Comparison of ENCODE assay signal across 8 mouse cellular contexts in the genomic region with DNA sequence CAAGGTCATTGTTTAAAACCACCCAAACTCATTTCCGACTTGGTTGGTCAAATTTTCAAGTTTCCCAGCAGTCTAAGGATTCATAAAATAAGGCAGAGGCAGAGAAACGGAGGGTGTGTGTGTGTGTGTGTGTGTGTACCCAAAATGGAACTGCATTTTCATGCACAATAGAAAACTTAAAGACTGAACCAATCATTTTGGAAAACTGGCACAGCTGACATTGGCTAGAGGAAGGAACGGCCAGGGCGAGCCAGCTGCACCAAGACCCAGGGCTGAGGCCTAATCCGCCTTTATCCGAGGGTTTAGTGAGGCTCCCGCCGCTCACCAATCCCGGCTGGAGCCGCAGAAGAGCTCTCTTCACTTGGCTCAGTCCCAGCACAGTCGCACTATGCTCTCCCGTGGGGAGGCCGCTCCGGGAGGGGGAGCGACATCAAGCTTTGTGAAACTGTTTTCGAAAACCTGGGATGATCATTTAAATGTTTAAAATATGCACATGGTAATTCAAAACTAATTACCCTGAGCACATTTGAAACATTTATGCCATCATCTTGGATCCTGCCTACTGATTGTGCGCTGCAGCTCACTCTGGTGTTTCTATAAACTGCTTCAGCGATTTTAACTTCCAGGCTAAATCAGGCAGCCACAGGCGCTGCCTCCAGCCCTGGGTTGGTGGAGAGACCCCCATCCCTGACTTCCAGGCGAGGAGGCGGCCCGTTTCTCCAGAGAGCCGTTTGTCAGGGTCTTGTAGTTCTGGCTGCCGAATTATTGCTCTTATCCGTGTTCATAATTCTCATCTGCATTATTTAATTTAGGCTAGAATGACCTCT. TPM values are rescaled to one million over a fixed set of nuclear protein-coding genes. Genes with fewer than 3 reads are reported as not detected.
DNase-seq lines count a peak whose midpoint lies in the region; TF ChIP-seq lines count a peak whose summit lies in the region.

No protein-coding gene starts in this region.

- no peak for TF ChIP-seq CTCF in C2C12 (IDR thresholded peaks at IDR 0.05; ENCODE audit: control insufficient read depth, insufficient read depth, insufficient read length)

- peak overlapping the region; percentile 32 for H3ac ChIP-seq in C2C12 (ENCODE audit: control insufficient read depth, insufficient read length, low read depth)

- H3K27me3 ChIP-seq in C2C12 (ENCODE audit: control insufficient read depth, insufficient read depth, insufficient read length): no peaks in the 10 kb centered on the region

- peak; percentile 21 for DNase-seq in adrenal gland, postnatal 25 days
- no peak for DNase-seq in adrenal gland, adult 2 months
- peak; percentile 60 to 80 for DNase-seq in frontal cortex, adult 2 months (ENCODE audit: extremely low spot score in 1 of 2, low spot score in 1 of 2)
- DNase-seq in layer of hippocampus, postnatal 14 days (ENCODE audit: low spot score in 2 of 2): peak; percentile 60 to 65
- DNase-seq in right cerebral cortex, postnatal 10 days (ENCODE audit: low spot score in 2 of 2): peak; percentile 84 to 90
- DNase-seq in gastrocnemius, postnatal 25 days: no peak
- DNase-seq in yolk sac, embryonic 10.5 days (ENCODE audit: low spot score): no peak

- H3K4me3 ChIP-seq in C2C12 (ENCODE audit: insufficient read depth, poor library complexity, severe bottlenecking): no peak overlapping the region

- no peaks in the 10 kb centered on the region for H3K36me3 ChIP-seq in C2C12 (ENCODE audit: control insufficient read depth, insufficient read depth)

- H3K79me2 ChIP-seq in C2C12 (ENCODE audit: control insufficient read depth, insufficient read depth): no peaks in the 10 kb centered on the region

- no peaks in the 10 kb centered on the region for H3K79me3 ChIP-seq in C2C12 (ENCODE audit: low read depth)

TF ChIP-seq in C2C12, 6 proteins besides CTCF, POLR2A, EP300 and RAD21:
- no peak for TF ChIP-seq CEBPB (IDR thresholded peaks at IDR 0.05; ENCODE audit: low read depth)
- no peak for TF ChIP-seq MAX (IDR thresholded peaks at IDR 0.05)
- TF ChIP-seq USF1 (IDR thresholded peaks at IDR 0.05; ENCODE audit: low read depth): no peak
- TF ChIP-seq FOSL1 (IDR thresholded peaks at IDR 0.05; ENCODE audit: insufficient read depth, low read length, poor library complexity, severe bottlenecking): no peak
- no peak for TF ChIP-seq MYOD1 (IDR thresholded peaks at IDR 0.05; ENCODE audit: control insufficient read depth, insufficient read length, low read depth)
- TF ChIP-seq MYOG (IDR thresholded peaks at IDR 0.05; ENCODE audit: control insufficient read depth, extremely low read depth, insufficient read length): no peak

RNA-seq across cellular contexts. Expression of gene Rpa1, which starts 56.5 kb away (rescaled TPM):
- total RNA-seq in adrenal gland, postnatal 25 days (2021): 45.4 and 59.6 TPM in 2 replicates
- total RNA-seq in adrenal gland, adult 2 months (2021): 10 to 100 TPM; 35.6 to 54.9 TPM
- 11.8 and 16.4 TPM in 2 replicates for polyA plus RNA-seq in adrenal gland, adult 2 months (2012; rRNA removed)
- 164 TPM for polyA plus RNA-seq in C2C12 (2012; fragmentation: generic; extraction: Trizol)
- polyA plus RNA-seq in frontal cortex, adult 2 months (2012; rRNA removed): 29.4 and 30.7 TPM in 2 replicates
- total RNA-seq in layer of hippocampus, postnatal 14 days (2021): 10 to 100 TPM; 57.2 to 66.7 TPM
- 10 to 100 TPM; 54.8 to 57.9 TPM for total RNA-seq in gastrocnemius, postnatal 25 days (2021)

RNA-seq across cellular contexts. Expression of gene Smyd4, which starts 56.6 kb away (rescaled TPM):
- total RNA-seq in adrenal gland, postnatal 25 days (2021): 7.0 and 9.3 TPM in 2 replicates
- total RNA-seq in adrenal gland, adult 2 months (2021): 10 to 100 TPM in 1 of 2 experiments, 1 to 10 TPM in 1; 5.2 to 12.5 TPM
- 6.3 and 6.8 TPM in 2 replicates for polyA plus RNA-seq in adrenal gland, adult 2 months (2012; rRNA removed)
- 14.7 TPM for polyA plus RNA-seq in C2C12 (2012; fragmentation: generic; extraction: Trizol)
- polyA plus RNA-seq in frontal cortex, adult 2 months (2012; rRNA removed): 7.1 and 9.9 TPM in 2 replicates
- 10 to 100 TPM; 10.6 to 12.3 TPM for total RNA-seq in layer of hippocampus, postnatal 14 days (2021)
- total RNA-seq in gastrocnemius, postnatal 25 days (2021): 1 to 10 TPM; 2.5 to 4.4 TPM

Comparison
In these comparisons a context has a peak if more than half of its experiments do, and no peak if none do; other contexts are left out.
1. DNase-seq: peak in adrenal gland, postnatal 25 days (single experiment), frontal cortex, adult 2 months (2 of 2), layer of hippocampus, postnatal 14 days (2 of 2) and right cerebral cortex, postnatal 10 days (2 of 2); none in adrenal gland, adult 2 months (single experiment), gastrocnemius, postnatal 25 days (single experiment) and yolk sac, embryonic 10.5 days (single experiment).